Mouse (Mus musculus) limb, embryonic 14.5 days (tissue): Measurements from ENCODE around the gene Tnrc6c. TPM values are rescaled to one million over a fixed set of nuclear protein-coding genes. Genes with fewer than 3 reads are reported as not detected.

Experiments
- ATAC-seq: fragments of 200-750 bp; cut with Nextera tagmentation; 2 replicates; pipeline ENCODE4 v1.8.0; 2017; ENCODE audit warnings: low read depth, moderate number of reproducible peaks, moderate TSS enrichment; ENCODE audit not compliant: low FRiP score
- DNase-seq: peaks from one replicate; pipeline ENCODE4 v3.0.0-alpha.2; 2015; ENCODE audit warnings: low spot score
- H3K27ac ChIP-seq: fragments of 300-500 bp; sonication (generic); replicated peaks from 2 replicates; pipeline ENCODE4 v1.5.1; 2014; ENCODE audit warnings: low read depth, mild to moderate bottlenecking, low read length, moderate library complexity, mixed read lengths
- H3K27me3 ChIP-seq: fragments of 300-500 bp; sonication (generic); 2 replicates; pipeline ENCODE4 v1.6.1; 2014; ENCODE audit warnings: low read length, mixed read lengths; ENCODE audit not compliant: control insufficient read depth, insufficient read depth
- H3K36me3 ChIP-seq: fragments of 300-500 bp; sonication (generic); 2 replicates; pipeline ENCODE4 v1.6.1; 2014; ENCODE audit warnings: mild to moderate bottlenecking, low read length, moderate library complexity, mixed read lengths; ENCODE audit not compliant: control insufficient read depth, insufficient read depth
- H3K4me1 ChIP-seq: fragments of 300-500 bp; sonication (generic); 2 replicates; pipeline ENCODE4 v1.6.1; 2014; ENCODE audit warnings: antibody characterized with exemption, low read length, mixed read lengths; ENCODE audit not compliant: control insufficient read depth, insufficient read depth
- H3K4me2 ChIP-seq: fragments of 300-500 bp; sonication (generic); replicated peaks from 2 replicates; pipeline ENCODE4 v1.6.1; 2014; ENCODE audit warnings: low read depth, mild to moderate bottlenecking, low read length, moderate library complexity; ENCODE audit not compliant: severe bottlenecking
- H3K4me3 ChIP-seq: fragments of 300-500 bp; sonication (generic); replicated peaks from 2 replicates; pipeline ENCODE4 v1.5.1; 2014; ENCODE audit warnings: low read length
- H3K9ac ChIP-seq: fragments of 300-500 bp; sonication (generic); 2 replicates; pipeline ENCODE4 v1.6.1; 2014; ENCODE audit warnings: mild to moderate bottlenecking, low read depth, low read length, moderate library complexity; ENCODE audit not compliant: severe bottlenecking
- H3K9me3 ChIP-seq: fragments of 300-500 bp; sonication (generic); 2 replicates; pipeline ENCODE4 v1.6.1; 2016; ENCODE audit warnings: low read length; ENCODE audit not compliant: control insufficient read depth
- POLR2A ChIP-seq: fragments of 200-500 bp; IDR thresholded peaks from 2 replicates; pipeline ENCODE4 v1.8.0; 2012; ENCODE audit warnings: inconsistent platforms, mild to moderate bottlenecking, moderate library complexity, borderline replicate concordance; ENCODE audit not compliant: insufficient read depth, insufficient read length; ENCODE audit errors: extremely low read depth
- WGBS: fragments of 180-500 bp; shearing (Covaris S2); extraction: QIAGEN DNeasy Blood & Tissue Kit; methylation state at CpG from one replicate; pipeline ENCODE4 v1.1.7; 2014; 5-methylcytosine and 5-hydroxymethylcytosine counted together
- polyA plus RNA-seq, 2 experiments: library from polyadenylated mRNA; depleted of rRNA in 1 of 2; stranded (reverse) in 1 of 2; unstranded in 1 of 2; fragments of >200 nt; fragmentation: Nextera tagmentation in 1 of 2; extraction: Ambion mirVana in 1 of 2; gene quantifications; 2 replicates each; pipeline versions ENCODE4 v1.2.1 to v1.2.3; 2012 to 2014

The Tnrc6c gene
- polyA plus RNA-seq, 2 experiments, result 18.1 to 34.7 TPM

- no peaks in the 10 kb centered on the region for H3K27me3 ChIP-seq
- no peaks in the 10 kb centered on the region for H3K9me3 ChIP-seq
- no peak for TF ChIP-seq POLR2A
- no peak overlapping the region for H3K4me2 ChIP-seq
- no peak for DNase-seq
- no peak overlapping the region for H3K27ac ChIP-seq
- no peak overlapping the region for H3K4me3 ChIP-seq
- ATAC-seq, result no peak
- WGBS, result 88% methylated on average over 4 of the region's 4 CpGs
- H3K36me3 ChIP-seq, result no peaks in the 10 kb centered on the region
- H3K4me1 ChIP-seq, result no peaks in the 10 kb centered on the region; the same call in 1 of the 2 replicates
- H3K9ac ChIP-seq, result no peak overlapping the region
These were observed 7.3 kb upstream of the Tnrc6c start for GRCm38 (mm10) chr11:117646786-117647185.

DNA sequence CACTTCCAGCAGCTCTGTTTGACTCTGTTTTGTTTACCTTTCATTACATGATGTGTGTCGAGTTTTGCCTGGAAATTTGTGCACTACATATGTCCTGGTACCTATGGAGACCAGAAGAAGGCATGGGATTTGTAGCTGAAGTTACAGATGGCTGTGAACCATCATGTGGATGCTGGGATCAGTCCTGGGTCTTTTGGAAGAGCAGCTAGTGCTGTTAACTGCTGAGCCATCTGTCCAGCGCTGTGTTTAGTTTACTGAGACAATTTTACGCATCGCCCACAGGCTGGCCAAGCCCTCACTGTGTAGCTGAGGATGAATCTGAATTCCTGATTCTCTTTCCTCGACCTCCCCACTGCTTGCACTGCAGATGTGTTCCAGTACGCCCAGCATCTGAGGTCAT is 6.1 kb upstream of the Tnrc6c start:
- ATAC-seq, result no peak
- no peak for TF ChIP-seq POLR2A

DNA sequence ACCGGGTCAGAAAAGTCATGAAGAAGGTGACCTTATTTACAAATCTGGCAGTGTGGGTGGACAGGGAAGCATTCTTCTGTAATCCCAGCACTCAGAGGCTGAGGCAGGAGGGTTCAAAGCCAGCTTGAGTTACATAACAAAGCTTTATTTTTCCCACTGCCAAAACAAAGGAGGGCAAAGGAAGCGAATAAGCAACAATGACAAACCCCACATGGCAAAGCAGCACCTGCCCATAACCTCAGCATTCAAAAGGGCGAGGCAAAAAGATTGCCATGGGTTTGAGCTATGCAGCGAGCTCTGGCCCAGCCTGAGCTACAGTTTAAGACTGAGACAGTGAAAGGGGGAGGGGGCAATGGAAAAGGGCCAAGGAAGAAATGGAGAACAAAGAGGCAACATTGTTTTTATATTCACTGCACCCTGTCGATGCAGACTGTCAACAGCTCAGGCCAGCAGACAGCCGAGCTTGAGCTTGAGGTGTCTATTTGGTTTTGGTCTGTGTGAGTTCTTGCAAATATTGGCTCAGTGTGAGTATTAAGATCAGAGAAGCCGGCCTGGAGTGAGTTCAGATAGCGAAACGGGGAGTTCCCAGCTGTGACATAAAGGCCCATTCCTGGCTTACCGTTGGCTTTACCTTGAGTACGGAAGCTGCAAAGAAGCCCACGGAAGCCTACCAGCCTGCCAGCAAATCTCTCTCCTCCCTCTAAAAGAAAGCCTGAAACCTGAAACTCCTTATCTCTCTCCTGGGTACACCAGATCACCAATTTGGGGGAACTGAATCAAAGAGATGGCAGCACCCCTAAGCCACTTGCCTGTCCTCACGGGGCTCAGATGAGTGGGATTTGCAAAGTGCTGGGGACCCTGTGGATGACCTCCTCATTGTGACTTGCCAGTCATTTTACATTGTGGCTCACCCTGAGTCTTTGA is 3.1 kb upstream of the Tnrc6c start:
- DNase-seq (no peak), ATAC-seq (no peak)
- no peak overlapping the region for H3K9ac ChIP-seq
- no peaks in the 10 kb centered on the region for H3K27me3 ChIP-seq
- 66% methylated on average over 13 of the region's 13 CpGs for WGBS
- H3K36me3 ChIP-seq, result no peaks in the 10 kb centered on the region
- no peak overlapping the region for H3K4me3 ChIP-seq
- no peaks in the 10 kb centered on the region for H3K9me3 ChIP-seq
- no peak overlapping the region for H3K4me2 ChIP-seq
- TF ChIP-seq POLR2A, result no peak
- H3K4me1 ChIP-seq, result peaks cover 10% of the 10 kb centered on the region
- no peak overlapping the region for H3K27ac ChIP-seq

More for the DNA sequence above, 6.1 kb upstream of the Tnrc6c start:
- Histone ChIP-seq H3K9ac (no peak overlapping the region), H3K36me3 (no peaks in the 10 kb centered on the region), H3K4me2 (no peak overlapping the region), H3K4me3 (no peak overlapping the region), H3K9me3 (no peaks in the 10 kb centered on the region), H3K4me1 (peaks cover 2% of the 10 kb centered on the region), H3K27me3 (no peaks in the 10 kb centered on the region), H3K27ac (no peak overlapping the region)
- WGBS, result 68% methylated on average over 6 of the region's 6 CpGs
- DNase-seq, result no peak

- H3K36me3 ChIP-seq, result no peaks in the 10 kb centered on the region
- peak overlapping the region; percentile 90; the same call in 1 of the 2 replicates for H3K4me3 ChIP-seq
- WGBS, result 69% methylated on average over 3 of the region's 3 CpGs
- peaks cover 22% of the 10 kb centered on the region for H3K4me1 ChIP-seq
- peak overlapping the region; percentile 53; the same call in 1 of the 2 replicates for H3K4me2 ChIP-seq
- DNase-seq, result no peak
- H3K9ac ChIP-seq, result no peak overlapping the region
- ATAC-seq, result no peak
- no peaks in the 10 kb centered on the region for H3K27me3 ChIP-seq
- H3K27ac ChIP-seq, result no peak overlapping the region
- H3K9me3 ChIP-seq, result no peaks in the 10 kb centered on the region
- no peak for TF ChIP-seq POLR2A
These were observed 1.2 kb upstream of the Tnrc6c start for GRCm38 (mm10) chr11:117652907-117653306.

GRCm38 (mm10) chr11:117654380-117654924 is 363 bp downstream of the Tnrc6c start:
- peak overlapping the region; percentile 98 for H3K9ac ChIP-seq
- no peaks in the 10 kb centered on the region for H3K9me3 ChIP-seq
- no peaks in the 10 kb centered on the region for H3K27me3 ChIP-seq
- 0% methylated on average over 42 of the region's 71 CpGs for WGBS
- H3K27ac ChIP-seq, result peak overlapping the region; percentile 95
- ATAC-seq (peak; percentile 96), DNase-seq (peak; percentile 100)
- TF ChIP-seq POLR2A, result peak; percentile 98; the same call in 1 of the 2 replicates
- H3K4me3 ChIP-seq, result peak overlapping the region; percentile 90
- H3K4me2 ChIP-seq, result peak overlapping the region; percentile 85
- no peaks in the 10 kb centered on the region for H3K36me3 ChIP-seq
- peaks cover 33% of the 10 kb centered on the region for H3K4me1 ChIP-seq
